In the genomic region with DNA sequence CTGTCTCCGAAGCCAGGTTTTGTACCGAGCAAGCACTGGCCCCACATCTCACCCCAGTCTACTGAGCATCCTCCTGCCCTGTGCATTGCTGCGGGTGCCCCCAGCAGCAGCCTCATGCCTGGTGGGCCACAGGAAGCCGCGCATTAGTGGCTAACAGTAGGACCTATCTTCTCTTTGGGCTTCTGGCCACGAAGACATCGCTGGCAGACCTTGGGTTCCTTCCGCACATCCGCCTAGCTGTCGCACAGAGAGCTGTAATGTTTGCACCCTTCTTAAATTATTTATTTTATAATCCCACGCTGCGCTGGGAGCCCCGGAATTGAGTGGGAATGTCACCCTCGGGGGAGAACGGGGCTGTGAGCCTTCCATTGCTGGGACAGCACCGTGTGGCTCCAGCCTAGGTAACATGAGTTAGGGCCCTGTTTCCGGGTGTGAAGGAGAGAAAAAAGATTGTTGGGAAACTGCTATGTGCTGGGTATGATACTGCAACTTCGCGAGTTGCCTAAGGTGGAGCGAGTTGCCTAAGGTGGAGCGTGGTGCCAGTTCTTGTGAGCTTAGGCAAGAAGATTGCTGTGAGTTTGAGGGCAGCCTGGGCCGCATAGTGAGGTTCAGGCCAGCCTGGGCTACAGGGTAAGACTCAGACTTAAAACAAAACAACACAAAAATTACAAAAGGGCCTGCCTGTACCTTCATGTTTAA, we compare ENCODE assay signal across 1 mouse cellular context.
A peak's percentile ranks its signal among the peaks of the same experiment; 100 is the strongest.
TF ChIP-seq lines count a peak whose summit lies in the region.

No protein-coding gene starts in this region.

TF ChIP-seq in CH12.LX, 34 proteins besides CTCF, POLR2A, EP300 and RAD21 (continued from another document):
- TF ChIP-seq ELF1 (IDR thresholded peaks at IDR 0.05; ENCODE audit: low read depth, low read length) (0 out of 2 replicates have a peak, but pooled peaks have one; percentile 16), ETS1 (conservative IDR thresholded peaks at IDR 0.05; ENCODE audit: low read depth, low read length) (no peak), HCFC1 (IDR thresholded peaks at IDR 0.05; ENCODE audit: low read depth, low read length) (no peak), ZNF384 (IDR thresholded peaks at IDR 0.05; ENCODE audit: low read depth, low read length) (no peak)
